Mouse (Mus musculus): ENCODE measurements around the gene Asxl2.

Gene Asxl2

DNA sequence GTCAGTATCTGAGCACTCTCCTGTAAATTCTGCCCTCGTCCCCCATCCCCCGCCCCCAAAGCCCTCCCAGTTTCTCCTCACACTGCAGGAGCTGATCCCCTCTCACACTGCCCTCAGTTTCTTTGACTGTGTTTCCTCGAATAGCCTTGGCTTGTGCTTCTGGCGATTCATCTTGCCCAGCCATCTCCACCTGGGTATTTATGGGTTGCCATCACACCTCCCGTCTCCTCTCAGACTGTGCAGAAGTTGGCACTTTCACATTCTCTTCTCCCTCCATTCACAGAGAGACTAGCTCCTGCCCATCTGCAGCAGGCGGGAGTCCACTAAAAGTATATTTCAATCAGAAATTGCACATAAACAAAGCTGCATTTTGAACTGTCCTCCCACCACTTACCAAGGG is 120.1 kb downstream of the Asxl2 start:
- no peak for DNase-seq (ENCODE audit: low read depth, low spot score)

DNA sequence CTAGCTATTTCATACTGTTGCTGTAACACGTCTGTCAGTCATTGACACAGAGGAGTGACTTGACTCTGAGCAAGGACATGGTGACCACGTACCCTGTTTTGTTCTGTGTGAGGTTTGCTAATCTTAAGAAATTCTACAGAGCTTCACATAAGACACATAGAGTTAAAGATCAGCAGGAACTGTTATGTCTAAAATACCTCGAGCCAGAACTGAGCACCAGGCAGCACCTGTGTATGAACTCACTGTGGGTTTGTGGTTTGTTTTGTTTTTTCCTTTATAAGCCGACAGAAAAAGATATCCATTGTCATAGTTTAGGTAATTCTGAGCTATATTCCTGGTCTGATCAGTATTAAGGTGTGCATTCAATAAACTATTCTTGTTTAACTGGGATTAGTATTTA is 120.8 kb downstream of the Asxl2 start:
- no peak for DNase-seq (ENCODE audit: low read depth, low spot score)

DNA sequence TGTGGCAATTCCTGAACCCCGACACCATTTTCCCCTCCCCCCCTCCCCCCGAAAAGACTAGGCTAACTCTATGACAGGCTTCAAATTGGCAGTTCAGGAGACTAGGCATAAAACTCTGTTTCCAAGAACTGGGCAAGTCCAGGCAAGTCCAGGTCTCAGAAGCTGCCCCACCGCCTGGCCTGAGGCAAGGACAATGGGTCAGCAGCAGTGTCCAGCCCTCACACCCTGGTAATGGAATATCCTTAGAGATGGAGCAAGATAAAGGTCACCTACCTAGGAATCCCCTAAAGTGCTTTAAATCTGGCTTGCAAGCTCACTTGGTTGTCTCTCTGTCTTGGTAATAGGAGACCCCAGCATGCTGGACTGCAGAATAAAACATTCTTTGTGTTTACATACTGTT is 121.3 kb downstream of the Asxl2 start:
- DNase-seq (ENCODE audit: low read depth, low spot score), result no peak

DNA sequence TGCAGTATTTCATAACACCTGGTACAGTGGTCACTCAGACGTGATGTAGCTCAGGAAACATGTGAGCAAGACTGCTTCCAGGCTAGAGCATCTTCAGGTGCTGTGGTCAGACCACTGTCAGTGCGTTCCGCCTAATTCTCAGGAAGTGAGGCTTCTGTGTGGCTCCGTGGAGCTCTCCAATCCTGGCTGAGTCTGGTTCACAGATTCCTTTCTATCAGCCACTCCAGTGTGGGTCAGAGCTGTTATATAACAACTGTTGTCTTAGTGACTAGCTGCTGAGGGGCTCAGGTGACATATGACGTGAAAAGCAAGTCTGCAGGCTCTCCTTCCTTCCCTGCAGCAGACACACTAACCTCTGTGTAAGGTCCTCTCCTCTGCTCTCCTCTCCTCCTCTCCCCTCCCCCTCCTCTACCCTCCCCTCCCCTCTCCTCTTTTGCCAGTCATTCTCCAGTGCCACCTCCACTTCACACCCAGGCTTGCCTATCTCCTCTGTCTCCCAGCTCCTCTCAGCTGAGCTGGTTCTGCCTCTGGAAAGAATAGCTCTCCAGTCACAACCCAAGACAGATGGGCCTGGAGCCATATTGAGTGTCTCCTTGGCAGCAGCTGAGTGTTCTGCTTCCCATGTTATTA is 122.0 kb downstream of the Asxl2 start:
- no peak for DNase-seq (ENCODE audit: low read depth, low spot score)

DNA sequence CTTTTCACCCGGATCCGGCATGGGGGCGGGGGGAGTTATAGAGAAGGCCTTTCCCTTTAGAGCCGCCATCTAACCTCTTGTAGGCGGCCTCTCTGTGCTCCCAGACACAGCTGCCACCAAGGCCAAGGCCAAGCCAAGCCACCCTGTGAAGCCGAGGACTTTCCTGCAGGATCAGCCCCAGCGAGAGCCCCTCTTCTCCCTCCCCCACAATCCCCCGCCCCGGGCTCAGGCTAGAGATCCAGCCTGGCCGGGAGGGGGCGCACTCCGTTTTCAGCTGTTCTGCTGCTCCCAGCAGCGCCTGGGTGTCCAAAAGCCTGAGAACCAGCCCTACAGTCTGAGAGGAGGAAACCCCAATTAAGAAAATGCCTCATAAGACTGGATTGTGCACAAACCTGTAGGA is 123.6 kb downstream of the Asxl2 start:
- no peak for DNase-seq (ENCODE audit: low read depth, low spot score)

Data from embryo, embryonic 11.5 days (tissue).